8 mouse cellular contexts compared by ENCODE assay signal in genomic region chr12:69538362-69538950, GRCm38 (mm10). TPM values are rescaled to one million over a fixed set of nuclear protein-coding genes. Genes with fewer than 3 reads are reported as not detected.
DNase-seq lines count a peak whose midpoint lies in the region; ATAC-seq and TF ChIP-seq lines count a peak whose summit lies in the region.

No protein-coding gene starts in this region.

- peak overlapping the region; percentile 14; the same call in 1 of the 2 replicates for H3K9ac ChIP-seq in lung, embryonic 14.5 days
- no peak overlapping the region for H3K9ac ChIP-seq in embryonic facial prominence, embryonic 15.5 days
- H3K9ac ChIP-seq in hindbrain, embryonic 16.5 days (ENCODE audit: low read depth, low read length) = no peak overlapping the region
- no peak overlapping the region for H3K9ac ChIP-seq in midbrain, postnatal 0 days (replicated peaks; ENCODE audit: low read length, poor library complexity, severe bottlenecking)

- DNase-seq in lung, embryonic 14.5 days = no peak
- no peak for DNase-seq in lung, adult 2 months
- DNase-seq in midbrain, postnatal 0 days (ENCODE audit: low spot score) = no peak
- DNase-seq in frontal cortex, postnatal 25 days (ENCODE audit: low spot score in 2 of 2) = no peak
- no peak for DNase-seq in retina, postnatal 1 day
- DNase-seq in adrenal gland, adult (ENCODE audit: inconsistent age in 2 of 2, low spot score in 1 of 2) = no peak

- WGBS in lung, embryonic 14.5 days = 49% methylated on average over 4 of the region's 4 CpGs
- WGBS in lung, adult 2 months = 38% methylated on average over 4 of the region's 4 CpGs
- WGBS in embryonic facial prominence, embryonic 15.5 days = 48% methylated on average over 4 of the region's 4 CpGs
- 59% methylated on average over 4 of the region's 4 CpGs for WGBS in hindbrain, embryonic 16.5 days
- 68% methylated on average over 4 of the region's 4 CpGs for WGBS in midbrain, postnatal 0 days

- H3K27ac ChIP-seq in lung, embryonic 14.5 days (ENCODE audit: low read depth) = peak overlapping the region; percentile 94
- peak overlapping the region; percentile 93 for H3K27ac ChIP-seq in embryonic facial prominence, embryonic 15.5 days (replicated peaks)
- peak overlapping the region; percentile 74 for H3K27ac ChIP-seq in hindbrain, embryonic 16.5 days (ENCODE audit: low read depth, low read length)
- H3K27ac ChIP-seq in midbrain, postnatal 0 days (ENCODE audit: low read depth, low read length) = peak overlapping the region; percentile 55

- ATAC-seq in lung, embryonic 14.5 days (ENCODE audit: insufficient read depth) = no peak
- ATAC-seq in embryonic facial prominence, embryonic 15.5 days (ENCODE audit: insufficient number of reproducible peaks, low FRiP score, low TSS enrichment, low read depth) = peak; percentile 49; the same call in 1 of the 2 replicates
- ATAC-seq in hindbrain, embryonic 16.5 days = no peak
- ATAC-seq in midbrain, postnatal 0 days (ENCODE audit: low FRiP score) = no peak

- H3K36me3 ChIP-seq in lung, embryonic 14.5 days (ENCODE audit: insufficient read depth) = no peaks in the 10 kb centered on the region
- no peaks in the 10 kb centered on the region for H3K36me3 ChIP-seq in embryonic facial prominence, embryonic 15.5 days
- H3K36me3 ChIP-seq in hindbrain, embryonic 16.5 days (ENCODE audit: control insufficient read depth, insufficient read depth, low read length) = no peaks in the 10 kb centered on the region
- H3K36me3 ChIP-seq in midbrain, postnatal 0 days (ENCODE audit: insufficient read depth, low read length) = no peaks in the 10 kb centered on the region

- H3K4me1 ChIP-seq in lung, embryonic 14.5 days (ENCODE audit: insufficient read depth) = peaks cover 11% of the 10 kb centered on the region
- peaks cover 11% of the 10 kb centered on the region for H3K4me1 ChIP-seq in lung, adult 2 months (ENCODE audit: control insufficient read depth, insufficient read depth, low read length)
- H3K4me1 ChIP-seq in embryonic facial prominence, embryonic 15.5 days = peaks cover 34% of the 10 kb centered on the region
- peaks cover 14% of the 10 kb centered on the region for H3K4me1 ChIP-seq in hindbrain, embryonic 16.5 days (ENCODE audit: control insufficient read depth, insufficient read depth, low read depth, low read length)
- no peaks in the 10 kb centered on the region for H3K4me1 ChIP-seq in midbrain, postnatal 0 days (ENCODE audit: insufficient read depth, low read length)

- no peak overlapping the region for H3K4me3 ChIP-seq in lung, embryonic 14.5 days (ENCODE audit: low read depth, low read length)
- no peak overlapping the region for H3K4me3 ChIP-seq in lung, adult 2 months (replicated peaks; ENCODE audit: extremely low read depth, low read depth, low read length)
- H3K4me3 ChIP-seq in embryonic facial prominence, embryonic 15.5 days (replicated peaks) = no peak overlapping the region
- no peak overlapping the region for H3K4me3 ChIP-seq in hindbrain, embryonic 16.5 days (ENCODE audit: low read length)
- H3K4me3 ChIP-seq in midbrain, postnatal 0 days (ENCODE audit: low read depth, low read length) = no peak overlapping the region

- no peak for TF ChIP-seq POLR2A in lung, adult 2 months (IDR thresholded peaks at IDR 0.05; ENCODE audit: borderline replicate concordance, extremely low read depth, low read depth, low read length)

- no peaks in the 10 kb centered on the region for H3K9me3 ChIP-seq in lung, embryonic 14.5 days (ENCODE audit: low read depth, low read length)
- H3K9me3 ChIP-seq in embryonic facial prominence, embryonic 15.5 days (replicated peaks) = no peaks in the 10 kb centered on the region
- H3K9me3 ChIP-seq in hindbrain, embryonic 16.5 days (ENCODE audit: control insufficient read depth, low read length) = no peaks in the 10 kb centered on the region
- H3K9me3 ChIP-seq in midbrain, postnatal 0 days (ENCODE audit: low read length) = no peaks in the 10 kb centered on the region

- peak overlapping the region; percentile 61 for H3K4me2 ChIP-seq in lung, embryonic 14.5 days
- H3K4me2 ChIP-seq in embryonic facial prominence, embryonic 15.5 days (replicated peaks) = peak overlapping the region; percentile 44
- no peak overlapping the region for H3K4me2 ChIP-seq in hindbrain, embryonic 16.5 days (ENCODE audit: low read length)
- H3K4me2 ChIP-seq in midbrain, postnatal 0 days (ENCODE audit: low read depth, low read length, poor library complexity, severe bottlenecking) = no peak overlapping the region

- no peaks in the 10 kb centered on the region for H3K27me3 ChIP-seq in lung, embryonic 14.5 days (ENCODE audit: insufficient read depth, low read length)
- H3K27me3 ChIP-seq in embryonic facial prominence, embryonic 15.5 days = no peaks in the 10 kb centered on the region
- H3K27me3 ChIP-seq in hindbrain, embryonic 16.5 days (replicated peaks; ENCODE audit: control insufficient read depth, insufficient read depth, low read length) = no peaks in the 10 kb centered on the region
- no peaks in the 10 kb centered on the region for H3K27me3 ChIP-seq in midbrain, postnatal 0 days (ENCODE audit: insufficient read depth, low read length)

- TF ChIP-seq CTCF in lung, embryonic 14.5 days (IDR thresholded peaks at IDR 0.05; ENCODE audit: low read depth) = no peak
- no peak for TF ChIP-seq CTCF in lung, adult 2 months (IDR thresholded peaks at IDR 0.05; ENCODE audit: insufficient read depth, low read length)
- no peak for TF ChIP-seq CTCF in midbrain, postnatal 0 days (IDR thresholded peaks at IDR 0.05)

RNA-seq across cellular contexts. Expression of gene Vcpkmt, which starts 44.4 kb away (rescaled TPM):
- 23.6 and 26.5 TPM in 2 replicates for polyA plus RNA-seq in lung, embryonic 14.5 days (2014; fragmentation: Nextera tagmentation; extraction: Ambion mirVana)
- polyA plus RNA-seq in lung, adult 2 months (2012; rRNA removed) = 7.3 and 11.3 TPM in 2 replicates
- polyA plus RNA-seq in embryonic facial prominence, embryonic 15.5 days (2015; fragmentation: Nextera tagmentation; extraction: Ambion mirVana) = 29.4 TPM in 2 replicates
- 25.5 and 30.6 TPM in 2 replicates for polyA plus RNA-seq in hindbrain, embryonic 16.5 days (2015; fragmentation: Nextera tagmentation; extraction: Ambion mirVana)
- 7.5 and 9.4 TPM in 2 replicates for total RNA-seq in midbrain, postnatal 0 days (2014; rRNA removed)
- polyA plus RNA-seq in midbrain, postnatal 0 days (2015; fragmentation: Nextera tagmentation; extraction: Ambion mirVana) = 32.2 and 32.5 TPM in 2 replicates

Comparison
In these comparisons a context has a peak if more than half of its experiments do, and no peak if none do; other contexts are left out.
1. H3K4me2 ChIP-seq: peak in lung, embryonic 14.5 days (single experiment) and embryonic facial prominence, embryonic 15.5 days (single experiment); none in hindbrain, embryonic 16.5 days (single experiment) and midbrain, postnatal 0 days (single experiment).
2. Peak in every context shown above with its lines, with median percentiles within 50 percentile points of each other: H3K27ac ChIP-seq.